Mouse (Mus musculus): ENCODE data around the gene Ccdc170. TPM values are rescaled to one million over a fixed set of nuclear protein-coding genes. Genes with fewer than 3 reads are reported as not detected.
A peak's percentile ranks its signal among the peaks of the same experiment; 100 is the strongest.
"Not testable (repeated sequence)": the region's sequence is repeated elsewhere in the genome, so short reads cannot be mapped to it uniquely, and the experiment has no call there.

The Ccdc170 gene
- polyA plus RNA-seq, 1 experiment from 2014 or later: 0.06 TPM

DNA sequence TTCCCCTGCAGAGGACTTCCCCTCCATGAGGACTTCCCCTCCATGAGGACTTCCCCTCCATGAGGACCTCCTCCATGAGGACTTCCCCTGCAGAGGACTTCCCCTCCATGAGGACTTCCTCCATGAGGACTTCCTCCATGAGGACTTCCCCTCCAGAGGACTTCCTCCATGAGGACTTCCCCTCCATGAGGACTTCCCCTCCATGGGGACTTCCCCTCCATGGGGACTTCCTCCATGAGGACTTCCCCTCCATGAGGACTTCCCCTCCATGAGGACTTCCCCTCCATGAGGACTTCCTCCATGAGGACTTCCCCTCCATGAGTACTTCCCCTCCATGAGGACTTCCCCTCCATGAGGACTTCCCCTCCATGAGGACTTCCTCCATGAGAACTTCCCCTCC, 119.3 kb downstream of the Ccdc170 start:
- not testable (repeated sequence) for H3K9ac ChIP-seq (replicated peaks); ATAC-seq (ENCODE audit: insufficient number of reproducible peaks, insufficient read depth, low FRiP score, low TSS enrichment, low read depth)

DNA sequence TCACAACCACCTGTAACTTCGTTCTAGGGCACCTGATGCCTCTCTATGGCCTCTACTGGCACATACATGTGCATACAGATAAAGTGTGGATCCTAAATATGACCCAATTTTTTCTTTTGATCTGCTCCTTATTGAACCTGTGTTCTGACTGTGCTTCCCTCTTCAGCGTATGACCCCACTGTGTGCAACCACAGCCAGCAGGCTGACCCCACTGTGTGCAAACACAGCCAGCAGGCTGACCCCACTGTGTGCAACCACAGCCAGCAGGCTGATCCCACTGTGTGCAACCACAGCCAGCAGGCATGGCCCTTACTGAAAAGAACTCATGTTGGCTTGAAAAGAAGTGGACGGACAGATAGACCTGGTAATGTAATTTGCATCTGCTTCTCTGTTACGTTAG, 120.2 kb downstream of the Ccdc170 start:
- no peaks in the 10 kb centered on the region for H3K27me3 ChIP-seq
- H3K36me3 ChIP-seq: no peaks in the 10 kb centered on the region
- H3K4me1 ChIP-seq (replicated peaks): no peaks in the 10 kb centered on the region
- no peak overlapping the region for H3K4me3 ChIP-seq (replicated peaks)
- peaks cover 9% of the 10 kb centered on the region; the same call in 1 of the 2 replicates for H3K9me3 ChIP-seq
- ATAC-seq (ENCODE audit: insufficient number of reproducible peaks, insufficient read depth, low FRiP score, low TSS enrichment, low read depth): no peak
- 80% methylated on average over 4 of the region's 4 CpGs for WGBS
- H3K4me2 ChIP-seq: no peak overlapping the region
- no peak overlapping the region for H3K27ac ChIP-seq
- no peak overlapping the region for H3K9ac ChIP-seq (replicated peaks)

More for the DNA sequence above, 119.3 kb downstream of the Ccdc170 start:
- not testable (repeated sequence) for H3K27ac ChIP-seq; H3K9me3 ChIP-seq; H3K36me3 ChIP-seq; H3K4me2 ChIP-seq; H3K4me3 ChIP-seq (replicated peaks); H3K27me3 ChIP-seq; H3K4me1 ChIP-seq (replicated peaks)

DNA sequence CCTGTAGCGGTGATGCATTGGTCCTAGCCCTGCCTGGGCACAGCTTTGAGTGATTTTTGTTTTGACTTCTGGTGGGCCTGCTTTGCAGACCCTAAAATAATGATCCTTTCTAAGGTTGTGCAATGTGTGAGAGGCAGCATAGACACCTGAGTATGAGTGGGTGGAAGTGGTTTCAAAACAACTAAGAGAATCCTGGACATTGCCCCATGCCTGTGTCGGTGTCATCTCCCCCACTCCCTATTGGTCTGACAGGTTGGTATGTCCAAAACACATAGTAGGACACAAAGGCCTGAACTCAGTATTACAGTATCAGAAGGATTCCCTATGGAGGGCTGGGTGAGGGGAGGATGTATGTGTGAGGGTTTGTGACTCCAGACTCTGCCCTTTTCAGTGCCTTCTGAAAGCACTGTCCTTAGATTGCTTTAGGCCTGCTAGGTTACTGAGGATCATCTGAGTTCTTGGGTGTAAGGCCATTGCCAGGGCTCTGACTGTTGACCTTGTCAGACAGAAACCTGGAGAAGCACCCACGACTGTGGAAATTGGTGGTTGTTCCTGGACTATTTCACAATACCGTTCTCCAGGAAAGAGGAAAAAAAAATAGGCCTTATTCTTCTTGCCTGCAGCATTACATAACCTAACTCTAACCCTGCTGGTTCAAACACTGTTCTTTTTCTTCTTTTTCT, 122.4 kb downstream of the Ccdc170 start:
- 87% methylated on average over 4 of the region's 4 CpGs for WGBS
- Histone ChIP-seq H3K9me3 (peaks cover 9% of the 10 kb centered on the region; the same call in 1 of the 2 replicates), H3K27ac (no peak overlapping the region), H3K9ac (replicated peaks) (no peak overlapping the region), H3K4me3 (replicated peaks) (no peak overlapping the region), H3K36me3 (no peaks in the 10 kb centered on the region), H3K4me1 (replicated peaks) (0 out of 2 replicates have a peak, but pooled peaks cover 4% of the 10 kb centered on the region), H3K4me2 (no peak overlapping the region), H3K27me3 (no peaks in the 10 kb centered on the region)
- no peak for ATAC-seq (ENCODE audit: insufficient number of reproducible peaks, insufficient read depth, low FRiP score, low TSS enrichment, low read depth)

- Histone ChIP-seq H3K4me3 (replicated peaks) (no peak overlapping the region), H3K4me2 (no peak overlapping the region), H3K9ac (replicated peaks) (no peak overlapping the region), H3K27me3 (no peaks in the 10 kb centered on the region), H3K4me1 (replicated peaks) (peaks cover 27% of the 10 kb centered on the region), H3K36me3 (no peaks in the 10 kb centered on the region), H3K27ac (no peak overlapping the region), H3K9me3 (peaks cover 9% of the 10 kb centered on the region; the same call in 1 of the 2 replicates)
- no peak for ATAC-seq (ENCODE audit: insufficient number of reproducible peaks, insufficient read depth, low FRiP score, low TSS enrichment, low read depth)
- WGBS: 68% methylated on average over 2 of the region's 2 CpGs
Observed at GRCm38 (mm10) chr10:4610234-4610633, 127.9 kb downstream of the Ccdc170 start.

- WGBS: 33% methylated on average over 13 of the region's 13 CpGs
- no peak within 1 kb of the TSS for H3K9ac ChIP-seq (replicated peaks)
- H3K27me3 ChIP-seq: no peaks in the 10 kb centered on the region
- ATAC-seq (ENCODE audit: insufficient number of reproducible peaks, insufficient read depth, low FRiP score, low TSS enrichment, low read depth): 0 out of 2 replicates have a peak, but pooled peaks have one; percentile 23
- peaks cover 9% of the 10 kb centered on the region; the same call in 1 of the 2 replicates for H3K9me3 ChIP-seq
- peak within 1 kb of the TSS; percentile 45 for H3K4me2 ChIP-seq
- H3K4me3 ChIP-seq (replicated peaks): peak within 1 kb of the TSS; percentile 19; the same call in 1 of the 2 replicates
- peak within 1 kb of the TSS; percentile 73 for H3K27ac ChIP-seq
- H3K4me1 ChIP-seq (replicated peaks): peaks cover 27% of the 10 kb centered on the region
- H3K36me3 ChIP-seq: no peaks in the 10 kb centered on the region
Observed at GRCm38 (mm10) chr10:4611386-4612155, 129.3 kb downstream of the Ccdc170 start, which contains the start of gene Esr1. Esr1 (plus strand) TSS chr10:4611593.

Other genes starting within 250 kb of the Ccdc170 start
- gene Akap12, start 216.1 kb upstream of the Ccdc170 start, polyA plus RNA-seq (2016; fragmentation: Nextera tagmentation; extraction: Ambion mirVana): 15.7 and 18.1 TPM in 2 replicates
- 18.8 TPM in 2 replicates for gene Zbtb2, start 94.4 kb upstream of the Ccdc170 start, polyA plus RNA-seq (2016; fragmentation: Nextera tagmentation; extraction: Ambion mirVana)
- 49.0 and 53.5 TPM in 2 replicates for gene Rmnd1, start 50.1 kb upstream of the Ccdc170 start, polyA plus RNA-seq (2016; fragmentation: Nextera tagmentation; extraction: Ambion mirVana)
- gene Armt1, start 50.0 kb upstream of the Ccdc170 start, polyA plus RNA-seq (2016; fragmentation: Nextera tagmentation; extraction: Ambion mirVana): 27.5 and 28.5 TPM in 2 replicates
- gene Esr1, start 129.1 kb downstream of the Ccdc170 start, polyA plus RNA-seq (2016; fragmentation: Nextera tagmentation; extraction: Ambion mirVana): 0.82 and 1.1 TPM in 2 replicates